Mouse (Mus musculus): ENCODE measurements around the gene Sesn1. TPM values are rescaled to one million over a fixed set of nuclear protein-coding genes. Genes with fewer than 3 reads are reported as not detected.

Sesn1 gene
- polyA plus RNA-seq, 1 experiment = 26.3 TPM

GRCm38 (mm10) chr10:41896425-41896824 is 86.7 kb downstream of the Sesn1 start:
- Histone ChIP-seq H3K27ac (ENCODE audit: control insufficient read depth, insufficient read depth, low read depth, low read length, poor library complexity) (no peak overlapping the region), H3K4me1 (ENCODE audit: control insufficient read depth, insufficient read depth, low read length) (no peaks in the 10 kb centered on the region; the same call in none of the 2 replicates), H3K4me3 (replicated peaks; ENCODE audit: control insufficient read depth, low read depth, low read length) (no peak overlapping the region)
- TF ChIP-seq POLR2A (IDR thresholded peaks at IDR 0.05; ENCODE audit: borderline replicate concordance, control insufficient read depth, low read depth, low read length) (no peak), CTCF (IDR thresholded peaks at IDR 0.05; ENCODE audit: control insufficient read depth, insufficient read depth, low read length) (no peak)

- 93% methylated on average over 2 of the region's 2 CpGs for WGBS
- Histone ChIP-seq H3K27ac (ENCODE audit: control insufficient read depth, insufficient read depth, low read depth, low read length, poor library complexity) (no peak overlapping the region), H3K4me1 (ENCODE audit: control insufficient read depth, insufficient read depth, low read length) (no peaks in the 10 kb centered on the region; the same call in none of the 2 replicates), H3K4me3 (replicated peaks; ENCODE audit: control insufficient read depth, low read depth, low read length) (no peak overlapping the region)
- TF ChIP-seq POLR2A (IDR thresholded peaks at IDR 0.05; ENCODE audit: borderline replicate concordance, control insufficient read depth, low read depth, low read length) (no peak), CTCF (IDR thresholded peaks at IDR 0.05; ENCODE audit: control insufficient read depth, insufficient read depth, low read length) (no peak)
Observed at GRCm38 (mm10) chr10:41896865-41897264, 87.1 kb downstream of the Sesn1 start.

GRCm38 (mm10) chr10:41901456-41901855 is 91.7 kb downstream of the Sesn1 start:
- Histone ChIP-seq H3K4me3 (replicated peaks; ENCODE audit: control insufficient read depth, low read depth, low read length) (no peak overlapping the region), H3K4me1 (ENCODE audit: control insufficient read depth, insufficient read depth, low read length) (no peaks in the 10 kb centered on the region), H3K27ac (ENCODE audit: control insufficient read depth, insufficient read depth, low read depth, low read length, poor library complexity) (no peak overlapping the region)
- TF ChIP-seq CTCF (IDR thresholded peaks at IDR 0.05; ENCODE audit: control insufficient read depth, insufficient read depth, low read length) (no peak), POLR2A (IDR thresholded peaks at IDR 0.05; ENCODE audit: borderline replicate concordance, control insufficient read depth, low read depth, low read length) (no peak)
- WGBS = 85% methylated on average over 8 of the region's 8 CpGs

- Histone ChIP-seq H3K4me1 (ENCODE audit: control insufficient read depth, insufficient read depth, low read length) (no peaks in the 10 kb centered on the region), H3K27ac (ENCODE audit: control insufficient read depth, insufficient read depth, low read depth, low read length, poor library complexity) (no peak overlapping the region), H3K4me3 (replicated peaks; ENCODE audit: control insufficient read depth, low read depth, low read length) (no peak overlapping the region)
- WGBS = 95% methylated on average over 6 of the region's 6 CpGs
- no peak for TF ChIP-seq CTCF (IDR thresholded peaks at IDR 0.05; ENCODE audit: control insufficient read depth, insufficient read depth, low read length)
- TF ChIP-seq POLR2A (IDR thresholded peaks at IDR 0.05; ENCODE audit: borderline replicate concordance, control insufficient read depth, low read depth, low read length) = no peak
Observed at GRCm38 (mm10) chr10:41901864-41902263, 92.1 kb downstream of the Sesn1 start.

- H3K27ac ChIP-seq (ENCODE audit: control insufficient read depth, insufficient read depth, low read depth, low read length, poor library complexity) = no peak overlapping the region
- WGBS = 95% methylated on average over 11 of the region's 11 CpGs
- TF ChIP-seq CTCF (IDR thresholded peaks at IDR 0.05; ENCODE audit: control insufficient read depth, insufficient read depth, low read length) = no peak
- TF ChIP-seq POLR2A (IDR thresholded peaks at IDR 0.05; ENCODE audit: borderline replicate concordance, control insufficient read depth, low read depth, low read length) = no peak
- H3K4me1 ChIP-seq (ENCODE audit: control insufficient read depth, insufficient read depth, low read length) = peaks cover 4% of the 10 kb centered on the region; the same call in 1 of the 2 replicates
- H3K4me3 ChIP-seq (replicated peaks; ENCODE audit: control insufficient read depth, low read depth, low read length) = no peak overlapping the region
Observed at GRCm38 (mm10) chr10:41907473-41907872, 97.7 kb downstream of the Sesn1 start.

GRCm38 (mm10) chr10:41907950-41908349 is 98.2 kb downstream of the Sesn1 start:
- 85% methylated on average over 4 of the region's 4 CpGs for WGBS
- Histone ChIP-seq H3K4me1 (ENCODE audit: control insufficient read depth, insufficient read depth, low read length) (peaks cover 4% of the 10 kb centered on the region; the same call in 1 of the 2 replicates), H3K4me3 (replicated peaks; ENCODE audit: control insufficient read depth, low read depth, low read length) (no peak overlapping the region), H3K27ac (ENCODE audit: control insufficient read depth, insufficient read depth, low read depth, low read length, poor library complexity) (no peak overlapping the region)
- TF ChIP-seq CTCF (IDR thresholded peaks at IDR 0.05; ENCODE audit: control insufficient read depth, insufficient read depth, low read length) = no peak
- no peak for TF ChIP-seq POLR2A (IDR thresholded peaks at IDR 0.05; ENCODE audit: borderline replicate concordance, control insufficient read depth, low read depth, low read length)

GRCm38 (mm10) chr10:41908899-41909298 is 99.2 kb downstream of the Sesn1 start:
- 87% methylated on average over 6 of the region's 6 CpGs for WGBS
- H3K4me3 ChIP-seq (replicated peaks; ENCODE audit: control insufficient read depth, low read depth, low read length) = no peak overlapping the region

GRCm38 (mm10) chr10:41912290-41912994 is 102.7 kb downstream of the Sesn1 start:
- TF ChIP-seq CTCF (IDR thresholded peaks at IDR 0.05; ENCODE audit: control insufficient read depth, insufficient read depth, low read length) (no peak), POLR2A (IDR thresholded peaks at IDR 0.05; ENCODE audit: borderline replicate concordance, control insufficient read depth, low read depth, low read length) (no peak)
- no peak overlapping the region for H3K4me3 ChIP-seq (replicated peaks; ENCODE audit: control insufficient read depth, low read depth, low read length)
- H3K27ac ChIP-seq (ENCODE audit: control insufficient read depth, insufficient read depth, low read depth, low read length, poor library complexity) = peak overlapping the region; percentile 43; the same call in 1 of the 2 replicates
- WGBS = 60% methylated on average over 8 of the region's 8 CpGs
- H3K4me1 ChIP-seq (ENCODE audit: control insufficient read depth, insufficient read depth, low read length) = peaks cover 6% of the 10 kb centered on the region; the same call in 1 of the 2 replicates

More at GRCm38 (mm10) chr10:41908899-41909298, 99.2 kb downstream of the Sesn1 start:
- Histone ChIP-seq H3K4me1 (ENCODE audit: control insufficient read depth, insufficient read depth, low read length) (peaks cover 6% of the 10 kb centered on the region; the same call in 1 of the 2 replicates), H3K27ac (ENCODE audit: control insufficient read depth, insufficient read depth, low read depth, low read length, poor library complexity) (no peak overlapping the region)
- no peak for TF ChIP-seq CTCF (IDR thresholded peaks at IDR 0.05; ENCODE audit: control insufficient read depth, insufficient read depth, low read length)
- TF ChIP-seq POLR2A (IDR thresholded peaks at IDR 0.05; ENCODE audit: borderline replicate concordance, control insufficient read depth, low read depth, low read length) = no peak
